Mouse (Mus musculus): ENCODE measurements around the gene Loxl3.
A peak's percentile ranks its signal among the peaks of the same experiment; 100 is the strongest.

The Loxl3 gene

GRCm38 (mm10) chr6:83033249-83034185 lies at the start of gene Loxl3, which contains the start of gene Dok1:
Gene Loxl3, plus strand, starts transcription at chr6:83034173.
Gene Dok1, minus strand, starts transcription at chr6:83033471.
- peak; percentile 77 for DNase-seq (ENCODE audit: low read depth)

- no peak for DNase-seq (ENCODE audit: low read depth)
Measured at GRCm38 (mm10) chr6:82987411-82987971, 46.5 kb upstream of the Loxl3 start.

- no peak for DNase-seq (ENCODE audit: low read depth)
Measured at GRCm38 (mm10) chr6:82993696-82994095, 40.3 kb upstream of the Loxl3 start.

- no peak for DNase-seq (ENCODE audit: low read depth)
Measured at GRCm38 (mm10) chr6:82994372-82994771, 39.6 kb upstream of the Loxl3 start.

- peak; percentile 95 for DNase-seq (ENCODE audit: low read depth)
Measured at GRCm38 (mm10) chr6:82996740-82997315, 37.1 kb upstream of the Loxl3 start.

- no peak for DNase-seq (ENCODE audit: low read depth)
Measured at GRCm38 (mm10) chr6:82997511-82998102, 36.4 kb upstream of the Loxl3 start.

- DNase-seq (ENCODE audit: low read depth): peak; percentile 21
Measured at GRCm38 (mm10) chr6:82998326-82998725, 35.6 kb upstream of the Loxl3 start.

- DNase-seq (ENCODE audit: low read depth): no peak
Measured at GRCm38 (mm10) chr6:82999986-83000385, 34.0 kb upstream of the Loxl3 start.

- DNase-seq (ENCODE audit: low read depth): no peak
Measured at GRCm38 (mm10) chr6:83003082-83003481, 30.9 kb upstream of the Loxl3 start.

GRCm38 (mm10) chr6:83003850-83004249 lies 30.1 kb upstream of the Loxl3 start:
- DNase-seq (ENCODE audit: low read depth): no peak

GRCm38 (mm10) chr6:83004309-83004708 lies 29.7 kb upstream of the Loxl3 start:
- DNase-seq (ENCODE audit: low read depth): no peak

GRCm38 (mm10) chr6:83004872-83005271 lies 29.1 kb upstream of the Loxl3 start:
- no peak for DNase-seq (ENCODE audit: low read depth)

- DNase-seq (ENCODE audit: low read depth): no peak
Measured at GRCm38 (mm10) chr6:83005444-83006011, 28.4 kb upstream of the Loxl3 start.

GRCm38 (mm10) chr6:83006114-83006513 lies 27.9 kb upstream of the Loxl3 start:
- DNase-seq (ENCODE audit: low read depth): no peak

- no peak for DNase-seq (ENCODE audit: low read depth)
Measured at GRCm38 (mm10) chr6:83008659-83009058, 25.3 kb upstream of the Loxl3 start.

- DNase-seq (ENCODE audit: low read depth): peak; percentile 52
Measured at GRCm38 (mm10) chr6:83010010-83010409, 24.0 kb upstream of the Loxl3 start.

- no peak for DNase-seq (ENCODE audit: low read depth)
Measured at GRCm38 (mm10) chr6:83011255-83011654, 22.7 kb upstream of the Loxl3 start.

- no peak for DNase-seq (ENCODE audit: low read depth)
Measured at GRCm38 (mm10) chr6:83011756-83012155, 22.2 kb upstream of the Loxl3 start.

GRCm38 (mm10) chr6:83013444-83013843 lies 20.5 kb upstream of the Loxl3 start:
- DNase-seq (ENCODE audit: low read depth): peak; percentile 56

GRCm38 (mm10) chr6:83014482-83015466 lies 19.2 kb upstream of the Loxl3 start:
- no peak for DNase-seq (ENCODE audit: low read depth)

- DNase-seq (ENCODE audit: low read depth): no peak
Measured at GRCm38 (mm10) chr6:83015749-83016148, 18.2 kb upstream of the Loxl3 start.

Data from naive thymus-derived CD4-positive, alpha-beta T cell, adult 2 months (primary cell).